Mouse (Mus musculus): ENCODE data around the gene 4930412O13Rik. TPM values are rescaled to one million over a fixed set of nuclear protein-coding genes. Genes with fewer than 3 reads are reported as not detected.

The 4930412O13Rik gene
- polyA plus RNA-seq, 1 experiment from 2014 or later, result 0.36 TPM

DNA sequence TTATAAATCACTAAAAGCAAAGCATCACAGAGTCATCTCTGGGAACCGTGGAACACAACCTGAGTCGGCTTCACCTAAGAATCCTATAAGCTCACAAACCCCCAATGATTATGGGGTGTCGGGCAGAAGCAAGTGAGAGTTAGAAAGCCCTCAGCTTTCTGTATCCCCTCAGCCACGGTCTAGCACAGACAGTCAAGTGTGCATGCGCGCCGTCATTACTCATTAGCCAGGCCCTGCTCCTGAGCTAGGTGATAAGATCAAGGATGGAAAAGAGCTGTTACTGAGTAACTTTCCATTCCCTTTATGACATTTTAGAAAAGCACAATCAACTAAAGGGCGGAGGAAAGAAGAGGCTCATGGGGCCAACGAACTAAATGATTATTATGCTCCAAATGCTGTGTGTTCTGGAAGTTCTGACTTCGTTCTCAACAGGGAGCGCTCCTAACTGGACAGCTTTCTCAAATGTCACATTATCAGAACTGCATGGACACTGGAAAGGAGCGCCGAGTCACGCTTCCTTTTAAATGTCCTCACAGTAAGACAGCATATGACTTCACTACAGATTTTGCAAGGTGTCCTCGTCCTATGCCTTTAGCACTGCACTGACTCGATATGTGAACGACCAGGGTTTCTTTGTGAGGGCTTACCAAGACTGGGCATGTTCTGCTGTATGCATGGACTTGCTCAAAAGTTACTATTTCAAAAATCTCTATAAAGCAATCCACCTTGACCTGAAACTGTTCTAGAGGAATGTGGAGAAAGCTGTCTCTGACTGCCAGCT, 37.8 kb downstream of the 4930412O13Rik start:
- no peak overlapping the region for H3K27ac ChIP-seq
- no peak overlapping the region for H3K4me2 ChIP-seq (replicated peaks)
- H3K9ac ChIP-seq, result no peak overlapping the region
- ATAC-seq (ENCODE audit: low FRiP score), result no peak
- H3K9me3 ChIP-seq (ENCODE audit: control insufficient read depth, low read length), result no peaks in the 10 kb centered on the region
- H3K36me3 ChIP-seq (replicated peaks; ENCODE audit: control insufficient read depth, insufficient read depth), result peaks cover 14% of the 10 kb centered on the region
- no peak overlapping the region for H3K4me3 ChIP-seq (replicated peaks; ENCODE audit: low read length)
- H3K27me3 ChIP-seq (ENCODE audit: control insufficient read depth, insufficient read depth, low read length), result no peaks in the 10 kb centered on the region
- no peak for DNase-seq (ENCODE audit: low spot score)
- no peaks in the 10 kb centered on the region for H3K4me1 ChIP-seq (replicated peaks; ENCODE audit: control insufficient read depth, insufficient read depth, low read length)
- WGBS, result 92% methylated on average over 17 of the region's 17 CpGs

DNA sequence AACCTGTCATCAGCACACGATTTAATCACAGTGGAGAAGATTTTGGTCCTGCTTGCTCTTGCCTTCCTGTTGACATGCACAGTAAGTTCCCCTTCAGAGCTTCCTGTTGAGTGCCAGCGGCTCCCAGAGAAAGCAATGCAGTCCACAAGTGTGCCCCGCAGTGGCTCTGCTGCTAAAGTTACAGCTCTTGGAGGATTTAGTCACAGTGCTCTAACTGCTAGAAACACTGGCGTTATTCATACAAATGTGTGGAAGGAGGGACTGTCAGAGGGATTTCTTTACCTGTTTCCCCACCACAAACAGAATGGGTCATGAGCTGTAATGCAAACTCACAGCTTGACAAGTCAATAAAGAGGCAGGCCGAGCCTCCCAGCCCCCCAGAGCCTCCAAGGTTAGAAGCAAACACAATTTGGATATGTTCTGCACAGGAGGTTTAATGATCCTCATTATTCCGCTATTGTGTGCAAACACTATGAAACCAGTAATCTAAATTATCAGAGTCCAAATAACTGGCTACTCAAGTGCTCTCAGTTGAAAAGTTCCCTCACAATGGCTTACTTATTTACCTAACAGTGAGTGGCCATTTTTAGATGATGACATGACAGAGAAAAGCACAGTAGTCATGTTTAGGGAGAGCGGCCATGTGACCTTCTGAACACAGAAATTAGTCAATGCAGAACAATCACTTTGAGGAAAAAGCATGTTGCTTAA, 45.3 kb downstream of the 4930412O13Rik start:
- ATAC-seq (ENCODE audit: low FRiP score), result no peak
- H3K4me2 ChIP-seq (replicated peaks), result no peak overlapping the region
- no peak for DNase-seq (ENCODE audit: low spot score)
- no peak overlapping the region for H3K9ac ChIP-seq
- no peaks in the 10 kb centered on the region for H3K36me3 ChIP-seq (replicated peaks; ENCODE audit: control insufficient read depth, insufficient read depth)
- H3K27me3 ChIP-seq (ENCODE audit: control insufficient read depth, insufficient read depth, low read length), result no peaks in the 10 kb centered on the region
- H3K4me1 ChIP-seq (replicated peaks; ENCODE audit: control insufficient read depth, insufficient read depth, low read length), result no peaks in the 10 kb centered on the region
- no peak overlapping the region for H3K4me3 ChIP-seq (replicated peaks; ENCODE audit: low read length)
- H3K27ac ChIP-seq, result no peak overlapping the region
- 56% methylated on average over 7 of the region's 7 CpGs for WGBS
- H3K9me3 ChIP-seq (ENCODE audit: control insufficient read depth, low read length), result no peaks in the 10 kb centered on the region

DNA sequence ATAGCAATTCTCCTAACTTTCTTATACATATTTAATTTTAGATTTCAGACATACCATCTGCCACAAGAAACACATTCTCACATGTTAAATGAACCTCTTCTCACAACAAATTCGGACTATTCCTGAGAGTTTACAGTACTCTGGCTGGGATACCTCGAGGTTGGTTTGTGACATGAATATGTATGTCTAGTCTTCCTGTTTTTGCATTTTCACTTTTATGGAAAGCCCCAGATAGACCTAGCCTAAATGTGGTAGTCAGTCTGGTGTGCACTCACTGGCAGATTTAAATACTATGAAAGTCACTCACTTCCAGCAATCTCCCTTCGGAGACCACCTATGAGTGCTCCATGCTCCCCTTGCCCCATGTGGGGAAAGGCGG, 45.8 kb downstream of the 4930412O13Rik start:
- WGBS, result 67% methylated on average over 4 of the region's 4 CpGs
- H3K9ac ChIP-seq, result no peak overlapping the region
- H3K4me3 ChIP-seq (replicated peaks; ENCODE audit: low read length), result no peak overlapping the region
- H3K4me2 ChIP-seq (replicated peaks), result no peak overlapping the region
- H3K27me3 ChIP-seq (ENCODE audit: control insufficient read depth, insufficient read depth, low read length), result no peaks in the 10 kb centered on the region
- H3K27ac ChIP-seq, result no peak overlapping the region
- DNase-seq (ENCODE audit: low spot score) (no peak), ATAC-seq (ENCODE audit: low FRiP score) (no peak)
- no peaks in the 10 kb centered on the region for H3K9me3 ChIP-seq (ENCODE audit: control insufficient read depth, low read length)
- no peaks in the 10 kb centered on the region for H3K36me3 ChIP-seq (replicated peaks; ENCODE audit: control insufficient read depth, insufficient read depth)
- H3K4me1 ChIP-seq (replicated peaks; ENCODE audit: control insufficient read depth, insufficient read depth, low read length), result no peaks in the 10 kb centered on the region

Other genes with a start within 250 kb of the 4930412O13Rik start
- 1.1 and 1.2 TPM in 2 replicates for gene 9230102O04Rik, start 8.3 kb downstream of the 4930412O13Rik start, polyA plus RNA-seq (2014; fragmentation: Nextera tagmentation; extraction: Ambion mirVana)
- gene Gata3, start 8.8 kb downstream of the 4930412O13Rik start, polyA plus RNA-seq (2014; fragmentation: Nextera tagmentation; extraction: Ambion mirVana), result 28.2 and 29.0 TPM in 2 replicates
- 12.6 and 13.1 TPM in 2 replicates for gene Taf3, start 167.3 kb downstream of the 4930412O13Rik start, polyA plus RNA-seq (2014; fragmentation: Nextera tagmentation; extraction: Ambion mirVana)
- gene Atp5c1, start 199.3 kb downstream of the 4930412O13Rik start, polyA plus RNA-seq (2014; fragmentation: Nextera tagmentation; extraction: Ambion mirVana), result 649 and 654 TPM in 2 replicates
- gene Kin, start 199.3 kb downstream of the 4930412O13Rik start, polyA plus RNA-seq (2014; fragmentation: Nextera tagmentation; extraction: Ambion mirVana), result 26.5 and 29.1 TPM in 2 replicates

Measured in hindbrain, embryonic 14.5 days (tissue).